Mouse (Mus musculus) stomach, postnatal 0 days (tissue): ENCODE results near the gene Gse1. TPM values are rescaled to one million over a fixed set of nuclear protein-coding genes. Genes with fewer than 3 reads are reported as not detected.

Experiments used
- ATAC-seq: fragments of 200-750 bp; cut with Nextera tagmentation; 2 replicates; pipeline ENCODE4 v1.8.0; 2017; ENCODE audit not compliant: low FRiP score, low TSS enrichment
- DNase-seq: peaks from one replicate; pipeline ENCODE4 v3.0.0-alpha.2; 2016; ENCODE audit warnings: low spot score
- H3K27ac ChIP-seq: fragments of 300-500 bp; sonication (generic); replicated peaks from 2 replicates; pipeline ENCODE4 v1.5.1; 2014; ENCODE audit warnings: mild to moderate bottlenecking, control low read depth
- H3K27me3 ChIP-seq: fragments of 300-500 bp; sonication (generic); 2 replicates; pipeline ENCODE4 v1.6.1; 2014; ENCODE audit warnings: low read length; ENCODE audit not compliant: control insufficient read depth, insufficient read depth
- H3K36me3 ChIP-seq: fragments of 300-500 bp; sonication (generic); 2 replicates; pipeline ENCODE4 v1.6.1; 2014; ENCODE audit warnings: low read length, mixed read lengths; ENCODE audit not compliant: control insufficient read depth, insufficient read depth
- H3K4me1 ChIP-seq: fragments of 300-500 bp; sonication (generic); replicated peaks from 2 replicates; pipeline ENCODE4 v1.6.1; 2014; ENCODE audit warnings: antibody characterized with exemption; ENCODE audit not compliant: control insufficient read depth, insufficient read depth
- H3K4me2 ChIP-seq: fragments of 300-500 bp; sonication (generic); replicated peaks from 2 replicates; pipeline ENCODE4 v1.6.1; 2014; ENCODE audit warnings: low read depth, mild to moderate bottlenecking, control low read depth, moderate library complexity
- H3K4me3 ChIP-seq: fragments of 300-500 bp; sonication (generic); 2 replicates; pipeline ENCODE4 v1.5.1; 2014; ENCODE audit warnings: low read depth, low read length, control low read depth
- H3K9ac ChIP-seq: fragments of 300-500 bp; sonication (generic); 2 replicates; pipeline ENCODE4 v1.6.1; 2014; ENCODE audit warnings: mild to moderate bottlenecking, low read length, control low read depth, mixed read lengths
- H3K9me3 ChIP-seq: fragments of 300-500 bp; sonication (generic); 2 replicates; pipeline ENCODE4 v1.6.1; 2016; ENCODE audit warnings: low read length; ENCODE audit not compliant: control insufficient read depth
- CTCF ChIP-seq: IDR thresholded peaks from 2 replicates; pipeline ENCODE4 v1.5.1; 2016; ENCODE audit warnings: antibody characterized with exemption, low read depth, mild to moderate bottlenecking, moderate library complexity
- EP300 ChIP-seq: optimal IDR thresholded peaks from 2 replicates; pipeline ENCODE3; 2016; ENCODE audit warnings: antibody characterized with exemption
- WGBS: fragments of 180-500 bp; shearing (Covaris S2); extraction: QIAGEN DNeasy Blood & Tissue Kit; methylation state at CpG from one replicate; pipeline ENCODE4 v1.1.7; 2014; 5-methylcytosine and 5-hydroxymethylcytosine counted together
- polyA plus RNA-seq: library from polyadenylated mRNA; unstranded; fragments of >200 nt; fragmentation: Nextera tagmentation; extraction: Ambion mirVana; gene quantifications from 2 replicates; pipeline ENCODE4 v1.2.1, GENCODE M21; 2015

Gse1 gene
- polyA plus RNA-seq, 1 experiment from 2014 or later, result 6.4 TPM

DNA sequence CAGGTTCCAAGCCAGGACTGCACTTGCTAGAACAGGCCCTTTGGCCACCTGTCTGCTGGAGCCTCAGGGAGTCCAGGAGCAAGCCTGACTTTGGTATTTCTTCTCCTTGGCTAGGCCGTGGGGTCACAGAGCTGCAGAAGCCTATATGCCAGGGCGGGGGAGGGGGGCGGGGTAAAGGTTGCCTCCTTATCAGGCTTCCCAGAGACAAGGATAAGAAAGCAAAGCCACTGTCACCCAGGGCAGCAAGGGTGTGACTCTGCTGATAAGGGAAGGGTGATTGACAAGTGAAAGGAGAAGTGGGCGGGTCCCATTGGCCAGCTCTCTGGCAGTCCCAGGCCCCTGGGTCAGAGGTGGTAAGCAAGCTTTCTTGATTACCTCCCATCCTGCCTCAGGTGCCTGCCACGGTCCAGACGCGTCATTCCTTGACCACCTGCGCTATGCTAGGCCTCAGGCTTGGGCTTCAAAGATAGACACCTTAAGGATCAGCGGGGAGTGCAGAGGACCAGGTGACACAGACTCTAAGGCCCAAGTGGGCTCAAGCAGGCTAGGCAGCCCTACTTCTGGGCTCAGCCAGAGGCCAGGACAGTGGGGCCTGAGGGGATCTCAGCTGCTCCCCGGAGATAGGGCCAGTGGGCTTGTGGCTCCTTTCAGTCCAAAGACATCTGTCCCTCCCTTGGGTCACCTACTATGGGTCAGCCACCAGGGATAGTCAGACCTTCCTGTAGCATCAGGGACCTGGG is 247.4 kb downstream of the Gse1 start:
- no peak overlapping the region for H3K4me2 ChIP-seq
- no peaks in the 10 kb centered on the region for H3K27me3 ChIP-seq
- H3K4me3 ChIP-seq, result no peak overlapping the region
- WGBS, result 74% methylated on average over 10 of the region's 10 CpGs
- ATAC-seq (peak; percentile 75), DNase-seq (peak; percentile 84)
- no peak overlapping the region for H3K9ac ChIP-seq
- TF ChIP-seq EP300 (no peak), CTCF (no peak)
- H3K4me1 ChIP-seq, result no peaks in the 10 kb centered on the region
- H3K27ac ChIP-seq, result 0 out of 2 replicates have a peak overlapping the region, but pooled peaks have one; percentile 14
- H3K9me3 ChIP-seq, result no peaks in the 10 kb centered on the region
- H3K36me3 ChIP-seq, result no peaks in the 10 kb centered on the region

GRCm38 (mm10) chr8:120476711-120477575 is 248.7 kb downstream of the Gse1 start:
- no peaks in the 10 kb centered on the region for H3K9me3 ChIP-seq
- no peak overlapping the region for H3K4me3 ChIP-seq
- no peak overlapping the region for H3K9ac ChIP-seq
- no peaks in the 10 kb centered on the region for H3K27me3 ChIP-seq
- no peaks in the 10 kb centered on the region for H3K4me1 ChIP-seq
- H3K36me3 ChIP-seq, result no peaks in the 10 kb centered on the region
- TF ChIP-seq EP300 (no peak), CTCF (no peak)
- H3K27ac ChIP-seq, result no peak overlapping the region
- WGBS, result 72% methylated on average over 25 of the region's 25 CpGs
- no peak for DNase-seq
- H3K4me2 ChIP-seq, result no peak overlapping the region
- no peak for ATAC-seq

GRCm38 (mm10) chr8:120478754-120479153 is 250.5 kb downstream of the Gse1 start:
- Histone ChIP-seq H3K27ac (no peak overlapping the region), H3K36me3 (no peaks in the 10 kb centered on the region), H3K9me3 (no peaks in the 10 kb centered on the region), H3K27me3 (no peaks in the 10 kb centered on the region), H3K4me3 (no peak overlapping the region), H3K4me1 (no peaks in the 10 kb centered on the region), H3K9ac (no peak overlapping the region), H3K4me2 (no peak overlapping the region)
- no peak for TF ChIP-seq CTCF
- TF ChIP-seq EP300, result no peak
- 91% methylated on average over 11 of the region's 11 CpGs for WGBS
- ATAC-seq (no peak), DNase-seq (no peak)

GRCm38 (mm10) chr8:120479691-120480090 is 251.4 kb downstream of the Gse1 start:
- Histone ChIP-seq H3K27ac (no peak overlapping the region), H3K4me3 (no peak overlapping the region), H3K27me3 (no peaks in the 10 kb centered on the region), H3K9me3 (no peaks in the 10 kb centered on the region), H3K4me1 (no peaks in the 10 kb centered on the region), H3K36me3 (no peaks in the 10 kb centered on the region), H3K4me2 (no peak overlapping the region), H3K9ac (no peak overlapping the region)
- ATAC-seq, result no peak
- WGBS, result 88% methylated on average over 4 of the region's 4 CpGs
- no peak for DNase-seq
- TF ChIP-seq CTCF (no peak), EP300 (no peak)

GRCm38 (mm10) chr8:120482015-120482689 is 253.9 kb downstream of the Gse1 start:
- no peaks in the 10 kb centered on the region for H3K4me1 ChIP-seq
- whole genome bisulfite sequencing, result 78% methylated on average over 8 of the region's 9 CpGs
- no peak overlapping the region for H3K4me2 ChIP-seq
- H3K36me3 ChIP-seq, result no peaks in the 10 kb centered on the region
- ATAC-seq (no peak), DNase-seq (no peak)
- no peak for TF ChIP-seq CTCF
- TF ChIP-seq EP300, result no peak
- H3K27ac ChIP-seq, result no peak overlapping the region
- H3K4me3 ChIP-seq, result no peak overlapping the region
- H3K27me3 ChIP-seq, result no peaks in the 10 kb centered on the region
- no peak overlapping the region for H3K9ac ChIP-seq
- H3K9me3 ChIP-seq, result no peaks in the 10 kb centered on the region
